Mouse (Mus musculus) intestine, postnatal 0 days (tissue): Measurements from ENCODE around the gene Ablim1. TPM values are rescaled to one million over a fixed set of nuclear protein-coding genes. Genes with fewer than 3 reads are reported as not detected.
A peak's percentile ranks its signal among the peaks of the same experiment; 100 is the strongest.

Experiments
- ATAC-seq: fragments of 200-750 bp; cut with Nextera tagmentation; 2 replicates; pipeline ENCODE4 v1.8.0; 2017; ENCODE audit warnings: mild to moderate bottlenecking, moderate TSS enrichment, moderate library complexity
- H3K27ac ChIP-seq: fragments of 300-500 bp; sonication (generic); 2 replicates; pipeline ENCODE4 v1.5.1; 2014; ENCODE audit warnings: mild to moderate bottlenecking, low read depth, low read length, moderate library complexity
- H3K27me3 ChIP-seq: fragments of 300-500 bp; sonication (generic); replicated peaks from 2 replicates; pipeline ENCODE4 v1.6.1; 2014; ENCODE audit warnings: low read length, mixed read lengths; ENCODE audit not compliant: control insufficient read depth, insufficient read depth
- H3K36me3 ChIP-seq: fragments of 300-500 bp; sonication (generic); 2 replicates; pipeline ENCODE4 v1.6.1; 2014; ENCODE audit warnings: mild to moderate bottlenecking, moderate library complexity; ENCODE audit not compliant: control insufficient read depth, insufficient read depth
- H3K4me1 ChIP-seq: fragments of 300-500 bp; sonication (generic); replicated peaks from 2 replicates; pipeline ENCODE4 v1.6.1; 2014; ENCODE audit warnings: antibody characterized with exemption, low read length, mixed read lengths; ENCODE audit not compliant: control insufficient read depth, insufficient read depth
- H3K4me2 ChIP-seq: fragments of 300-500 bp; sonication (generic); replicated peaks from 2 replicates; pipeline ENCODE4 v1.6.1; 2014; ENCODE audit warnings: low read depth, mild to moderate bottlenecking, moderate library complexity
- H3K4me3 ChIP-seq: fragments of 300-500 bp; sonication (generic); 2 replicates; pipeline ENCODE4 v1.5.1; 2014; ENCODE audit warnings: low read depth, low read length
- H3K9ac ChIP-seq: fragments of 300-500 bp; sonication (generic); 2 replicates; pipeline ENCODE4 v1.6.1; 2014; ENCODE audit warnings: mild to moderate bottlenecking, low read depth, low read length
- H3K9me3 ChIP-seq: fragments of 300-500 bp; sonication (generic); 2 replicates; pipeline ENCODE4 v1.6.1; 2016; ENCODE audit warnings: mixed run types; ENCODE audit not compliant: control insufficient read depth
- CTCF ChIP-seq: sonication (generic); IDR thresholded peaks from 2 replicates; pipeline ENCODE4 v1.5.1; 2016; ENCODE audit warnings: low read depth, mild to moderate bottlenecking, control low read depth, antibody characterized with exemption, moderate library complexity
- WGBS: fragments of 180-500 bp; shearing (Covaris S2); extraction: QIAGEN DNeasy Blood & Tissue Kit; methylation state at CpG from one replicate; pipeline ENCODE4 v1.1.7; 2014; 5-methylcytosine and 5-hydroxymethylcytosine counted together
- polyA plus RNA-seq: library from polyadenylated mRNA; unstranded; fragments of >200 nt; fragmentation: Nextera tagmentation; extraction: Ambion mirVana; gene quantifications from 2 replicates; pipeline ENCODE4 v1.2.1, GENCODE M21; 2015

Ablim1 gene
- polyA plus RNA-seq, 1 experiment from 2014 or later = 24.4 TPM

GRCm38 (mm10) chr19:56990367-56991111 lies 324.2 kb downstream of the Ablim1 start:
- H3K4me1 ChIP-seq = peaks cover 5% of the 10 kb centered on the region; the same call in 1 of the 2 replicates
- no peak overlapping the region for H3K4me3 ChIP-seq
- no peaks in the 10 kb centered on the region for H3K9me3 ChIP-seq
- H3K36me3 ChIP-seq = no peaks in the 10 kb centered on the region
- no peak for TF ChIP-seq CTCF
- 0 out of 2 replicates have a peak, but pooled peaks have one; percentile 10 for ATAC-seq
- H3K27ac ChIP-seq = no peak overlapping the region
- no peak overlapping the region for H3K9ac ChIP-seq
- WGBS = 34% methylated on average over 14 of the region's 14 CpGs
- no peaks in the 10 kb centered on the region for H3K27me3 ChIP-seq
- no peak overlapping the region; the same call in 1 of the 2 replicates for H3K4me2 ChIP-seq

GRCm38 (mm10) chr19:56989171-56989570 lies 325.5 kb downstream of the Ablim1 start:
- TF ChIP-seq CTCF = no peak
- Histone ChIP-seq H3K4me3 (no peak overlapping the region), H3K4me1 (peaks cover 5% of the 10 kb centered on the region; the same call in 1 of the 2 replicates), H3K27ac (no peak overlapping the region), H3K36me3 (no peaks in the 10 kb centered on the region), H3K9me3 (no peaks in the 10 kb centered on the region), H3K4me2 (no peak overlapping the region), H3K9ac (no peak overlapping the region), H3K27me3 (no peaks in the 10 kb centered on the region)
- no peak for ATAC-seq
- 60% methylated on average over 8 of the region's 8 CpGs for WGBS

DNA sequence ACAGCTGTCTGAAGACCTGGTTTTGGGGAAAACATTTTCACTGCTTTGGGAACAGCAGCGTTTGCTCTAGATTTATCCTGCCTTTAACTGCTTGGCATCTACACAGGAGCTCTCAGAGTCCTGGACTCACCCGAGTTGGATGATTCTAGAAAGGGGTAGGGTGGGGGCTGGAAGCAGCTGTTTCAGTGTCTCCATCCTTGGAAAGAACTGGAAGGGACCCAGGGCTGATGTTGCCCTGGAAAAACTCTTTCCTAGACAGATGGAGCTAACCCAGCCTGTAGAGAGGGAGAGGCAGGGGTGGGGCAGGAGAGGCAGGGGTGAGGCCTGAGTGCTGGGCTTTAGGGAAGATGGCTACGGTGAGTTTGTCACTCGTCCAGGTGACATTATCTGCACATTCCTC lies 330.5 kb downstream of the Ablim1 start:
- Histone ChIP-seq H3K4me1 (no peaks in the 10 kb centered on the region; the same call in 1 of the 2 replicates), H3K4me2 (no peak overlapping the region), H3K4me3 (no peak overlapping the region), H3K9ac (no peak overlapping the region), H3K27ac (no peak overlapping the region), H3K27me3 (no peaks in the 10 kb centered on the region), H3K36me3 (no peaks in the 10 kb centered on the region; the same call in 1 of the 2 replicates), H3K9me3 (no peaks in the 10 kb centered on the region)
- 29% methylated on average over 4 of the region's 4 CpGs for WGBS
- TF ChIP-seq CTCF = no peak
- no peak for ATAC-seq

GRCm38 (mm10) chr19:56983757-56984156 lies 331.0 kb downstream of the Ablim1 start:
- no peaks in the 10 kb centered on the region for H3K27me3 ChIP-seq
- no peak overlapping the region for H3K4me2 ChIP-seq
- H3K36me3 ChIP-seq = no peaks in the 10 kb centered on the region; the same call in 1 of the 2 replicates
- 59% methylated on average over 10 of the region's 10 CpGs for WGBS
- ATAC-seq = no peak
- no peak overlapping the region for H3K27ac ChIP-seq
- H3K4me3 ChIP-seq = no peak overlapping the region
- H3K9me3 ChIP-seq = no peaks in the 10 kb centered on the region
- no peak for TF ChIP-seq CTCF
- H3K4me1 ChIP-seq = no peaks in the 10 kb centered on the region
- H3K9ac ChIP-seq = no peak overlapping the region

Other genes starting within 250 kb of the Ablim1 start
- 13.9 and 14.9 TPM in 2 replicates for gene Fam160b1, start 45.8 kb upstream of the Ablim1 start, polyA plus RNA-seq
- gene Trub1, start 138.0 kb upstream of the Ablim1 start, polyA plus RNA-seq = 7.1 and 7.7 TPM in 2 replicates